Mouse (Mus musculus): Measurements from ENCODE around the gene Prdx6b. TPM values are rescaled to one million over a fixed set of nuclear protein-coding genes. Genes with fewer than 3 reads are reported as not detected.
A peak's percentile ranks its signal among the peaks of the same experiment; 100 is the strongest.

The Prdx6b gene
- polyA plus RNA-seq, 1 experiment: not detected

DNA sequence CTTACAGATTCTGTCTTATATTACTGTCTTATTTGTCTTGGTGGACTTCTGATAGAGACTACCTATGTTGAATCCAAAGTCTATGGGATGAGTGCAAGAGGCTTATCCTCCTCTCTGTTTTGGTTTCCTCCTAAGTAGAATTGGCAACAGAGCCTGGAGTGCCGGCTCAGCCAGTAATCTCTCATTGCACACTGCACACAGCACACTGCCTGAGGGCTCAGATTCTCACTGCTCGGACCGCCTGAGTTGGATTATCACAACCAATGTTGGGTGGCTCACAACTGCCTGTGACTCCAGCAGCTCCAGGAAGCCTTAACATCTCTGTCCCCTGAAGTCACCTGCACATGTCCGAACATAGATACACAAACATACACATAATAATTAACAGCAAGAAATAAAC is 19.1 kb downstream of the Prdx6b start:
- Histone ChIP-seq H3K36me3 (ENCODE audit: control insufficient read depth, insufficient read depth, low read length, poor library complexity, severe bottlenecking) (no peaks in the 10 kb centered on the region), H3K27ac (ENCODE audit: insufficient read depth, low read length) (no peak overlapping the region), H3K4me1 (ENCODE audit: control insufficient read depth, insufficient read depth, low read length) (no peaks in the 10 kb centered on the region), H3K27me3 (ENCODE audit: control insufficient read depth, insufficient read depth, low read length, poor library complexity, severe bottlenecking) (no peaks in the 10 kb centered on the region), H3K9me3 (replicated peaks; ENCODE audit: control insufficient read depth, insufficient read depth, low read length, poor library complexity, severe bottlenecking) (no peaks in the 10 kb centered on the region), H3K4me3 (ENCODE audit: low read depth, low read length) (no peak overlapping the region), H3K9ac (ENCODE audit: low read depth, poor library complexity, severe bottlenecking) (no peak overlapping the region)
- no peak for TF ChIP-seq EP300 (IDR thresholded peaks at IDR 0.05; ENCODE audit: insufficient read depth, low read depth, low read length)
- no peak for TF ChIP-seq POLR2A (IDR thresholded peaks at IDR 0.05; ENCODE audit: insufficient read depth, low read length)
- no peak for TF ChIP-seq CTCF (IDR thresholded peaks at IDR 0.05; ENCODE audit: low read depth, low read length)

DNA sequence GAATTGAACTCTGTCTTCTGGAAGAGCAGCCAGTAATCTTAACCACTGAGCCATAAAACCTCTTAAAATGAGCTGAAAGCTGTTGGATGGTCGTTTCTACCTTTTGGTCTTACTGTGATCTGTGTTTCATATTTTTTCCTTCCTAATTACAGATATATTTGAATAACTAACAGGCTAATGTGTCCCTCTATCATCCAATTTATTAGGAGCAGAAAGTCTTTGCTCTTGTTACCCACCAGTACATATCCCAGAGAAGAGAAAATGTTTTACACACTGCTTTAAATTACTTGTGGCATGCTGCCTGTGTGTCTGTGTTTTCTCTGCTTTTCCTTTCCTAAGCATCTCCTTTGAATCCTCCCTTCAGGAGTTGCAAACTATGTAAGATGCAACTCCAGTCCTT is 21.9 kb downstream of the Prdx6b start:
- Histone ChIP-seq H3K27me3 (ENCODE audit: control insufficient read depth, insufficient read depth, low read length, poor library complexity, severe bottlenecking) (no peaks in the 10 kb centered on the region), H3K4me1 (ENCODE audit: control insufficient read depth, insufficient read depth, low read length) (no peaks in the 10 kb centered on the region), H3K9ac (ENCODE audit: low read depth, poor library complexity, severe bottlenecking) (no peak overlapping the region), H3K4me3 (ENCODE audit: low read depth, low read length) (no peak overlapping the region), H3K9me3 (replicated peaks; ENCODE audit: control insufficient read depth, insufficient read depth, low read length, poor library complexity, severe bottlenecking) (no peaks in the 10 kb centered on the region), H3K27ac (ENCODE audit: insufficient read depth, low read length) (no peak overlapping the region), H3K36me3 (ENCODE audit: control insufficient read depth, insufficient read depth, low read length, poor library complexity, severe bottlenecking) (peaks cover 7% of the 10 kb centered on the region)
- TF ChIP-seq CTCF (IDR thresholded peaks at IDR 0.05; ENCODE audit: low read depth, low read length) (no peak), POLR2A (IDR thresholded peaks at IDR 0.05; ENCODE audit: insufficient read depth, low read length) (no peak), EP300 (IDR thresholded peaks at IDR 0.05; ENCODE audit: insufficient read depth, low read depth, low read length) (no peak)

DNA sequence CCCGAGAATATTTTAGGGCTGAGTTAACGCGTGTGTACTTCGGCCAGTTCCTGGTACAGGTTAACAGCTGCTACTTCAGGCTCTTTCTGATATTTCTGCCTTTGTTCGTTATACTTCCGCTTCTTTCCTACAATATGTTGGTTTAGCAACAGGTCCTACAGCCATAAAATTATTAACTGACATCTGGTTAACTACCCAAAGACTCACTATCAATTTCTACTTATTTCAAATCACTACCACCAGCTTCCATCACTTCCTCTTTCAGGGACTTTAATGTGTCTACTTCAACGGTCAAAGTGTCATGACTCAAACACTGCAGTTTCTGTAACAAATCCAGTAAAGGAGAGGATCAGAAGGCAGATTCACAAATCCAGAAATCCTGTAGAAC is 22.6 kb downstream of the Prdx6b start:
- peak overlapping the region; percentile 79; the same call in 1 of the 2 replicates for H3K9ac ChIP-seq (ENCODE audit: low read depth, poor library complexity, severe bottlenecking)
- no peak overlapping the region for H3K27ac ChIP-seq (ENCODE audit: insufficient read depth, low read length)

DNA sequence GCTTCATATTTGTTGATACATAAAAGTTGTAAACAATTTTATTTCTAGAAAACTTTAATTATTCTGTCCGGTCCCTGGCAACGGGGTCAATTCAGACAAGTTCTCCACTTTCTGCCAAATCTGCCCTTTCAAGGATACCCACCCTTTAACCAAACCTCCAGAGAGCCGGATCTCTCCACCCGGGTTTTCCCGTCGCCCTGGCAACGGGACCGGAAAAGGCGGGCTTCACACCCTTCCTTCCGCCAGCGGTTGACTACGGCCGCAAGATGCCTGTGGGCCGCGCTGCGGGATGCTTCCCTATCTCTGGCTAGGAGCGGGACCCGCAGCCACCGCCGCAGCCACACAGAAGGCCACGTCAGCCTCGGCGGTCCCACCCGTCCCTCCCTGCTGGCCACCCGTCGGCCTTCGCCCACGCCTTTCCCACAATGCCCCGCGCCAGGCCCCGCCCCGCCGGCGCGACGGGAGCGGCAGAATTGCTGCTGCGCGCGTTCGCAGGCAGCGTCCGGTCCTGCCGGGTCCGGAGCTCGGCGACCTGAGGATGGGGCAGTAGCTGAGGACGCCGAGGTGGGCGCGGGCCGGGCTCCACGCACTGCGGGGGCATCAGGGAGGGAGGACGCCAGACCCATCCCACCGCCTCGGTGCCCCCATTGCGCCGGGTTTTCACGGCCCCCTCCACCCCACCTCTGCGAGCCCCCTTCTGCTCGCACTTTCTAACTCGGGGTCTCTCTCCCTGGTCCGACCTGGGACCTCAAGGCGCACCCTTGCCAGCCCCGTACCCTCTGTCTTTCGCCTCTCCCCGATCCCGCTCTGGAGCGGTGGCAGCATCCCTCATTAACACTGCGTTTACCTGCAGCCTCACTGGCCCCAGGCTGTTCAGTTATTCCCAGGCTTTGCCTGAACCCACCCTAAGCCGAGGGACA is 23.2 kb downstream of the Prdx6b start, which contains the start of gene Dnajc10:
Gene Dnajc10 (plus strand): TSS at position 225 of the 920 bp plus-strand sequence.
- Histone ChIP-seq H3K36me3 (ENCODE audit: control insufficient read depth, insufficient read depth, low read length, poor library complexity, severe bottlenecking) (peaks cover 7% of the 10 kb centered on the region), H3K27me3 (ENCODE audit: control insufficient read depth, insufficient read depth, low read length, poor library complexity, severe bottlenecking) (no peaks in the 10 kb centered on the region), H3K27ac (ENCODE audit: insufficient read depth, low read length) (no peak within 1 kb of the TSS; the same call in 1 of the 2 replicates), H3K9me3 (replicated peaks; ENCODE audit: control insufficient read depth, insufficient read depth, low read length, poor library complexity, severe bottlenecking) (no peaks in the 10 kb centered on the region), H3K9ac (ENCODE audit: low read depth, poor library complexity, severe bottlenecking) (peak within 1 kb of the TSS; percentile 79), H3K4me1 (ENCODE audit: control insufficient read depth, insufficient read depth, low read length) (no peaks in the 10 kb centered on the region), H3K4me3 (ENCODE audit: low read depth, low read length) (peak within 1 kb of the TSS; percentile 65)
- TF ChIP-seq POLR2A (IDR thresholded peaks at IDR 0.05; ENCODE audit: insufficient read depth, low read length) (peak; percentile 18), CTCF (IDR thresholded peaks at IDR 0.05; ENCODE audit: low read depth, low read length) (no peak)

More for the DNA sequence above, 22.6 kb downstream of the Prdx6b start:
- Histone ChIP-seq H3K4me1 (ENCODE audit: control insufficient read depth, insufficient read depth, low read length) (no peaks in the 10 kb centered on the region), H3K4me3 (ENCODE audit: low read depth, low read length) (no peak overlapping the region), H3K27me3 (ENCODE audit: control insufficient read depth, insufficient read depth, low read length, poor library complexity, severe bottlenecking) (no peaks in the 10 kb centered on the region), H3K36me3 (ENCODE audit: control insufficient read depth, insufficient read depth, low read length, poor library complexity, severe bottlenecking) (peaks cover 7% of the 10 kb centered on the region), H3K9me3 (replicated peaks; ENCODE audit: control insufficient read depth, insufficient read depth, low read length, poor library complexity, severe bottlenecking) (no peaks in the 10 kb centered on the region)
- TF ChIP-seq EP300 (IDR thresholded peaks at IDR 0.05; ENCODE audit: insufficient read depth, low read depth, low read length) (no peak), CTCF (IDR thresholded peaks at IDR 0.05; ENCODE audit: low read depth, low read length) (no peak), POLR2A (IDR thresholded peaks at IDR 0.05; ENCODE audit: insufficient read depth, low read length) (no peak)

DNA sequence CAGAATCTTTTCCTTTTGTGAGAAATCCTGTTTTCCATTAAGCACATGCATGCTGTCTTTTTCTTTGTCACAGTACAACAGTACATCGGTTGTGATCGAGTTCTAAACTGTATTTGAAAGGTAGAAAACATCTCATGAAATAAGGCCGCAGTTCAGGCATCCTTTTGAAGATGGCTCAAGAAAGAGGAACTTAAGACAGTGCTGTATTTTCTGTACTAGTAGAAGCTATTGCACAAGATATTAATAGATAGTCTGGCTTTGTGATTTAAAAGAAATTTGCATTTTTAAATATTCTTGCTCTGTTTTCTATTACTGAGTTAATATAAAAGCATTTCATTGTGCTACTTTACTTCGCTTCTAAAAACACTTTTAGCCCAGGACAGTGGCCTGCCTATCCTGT is 30.6 kb downstream of the Prdx6b start:
- no peaks in the 10 kb centered on the region for H3K27me3 ChIP-seq (ENCODE audit: control insufficient read depth, insufficient read depth, low read length, poor library complexity, severe bottlenecking)
- no peak overlapping the region for H3K9ac ChIP-seq (ENCODE audit: low read depth, poor library complexity, severe bottlenecking)
- H3K9me3 ChIP-seq (replicated peaks; ENCODE audit: control insufficient read depth, insufficient read depth, low read length, poor library complexity, severe bottlenecking): no peaks in the 10 kb centered on the region
- no peak for TF ChIP-seq POLR2A (IDR thresholded peaks at IDR 0.05; ENCODE audit: insufficient read depth, low read length)
- no peak for TF ChIP-seq EP300 (IDR thresholded peaks at IDR 0.05; ENCODE audit: insufficient read depth, low read depth, low read length)
- TF ChIP-seq CTCF (IDR thresholded peaks at IDR 0.05; ENCODE audit: low read depth, low read length): no peak
- H3K36me3 ChIP-seq (ENCODE audit: control insufficient read depth, insufficient read depth, low read length, poor library complexity, severe bottlenecking): peaks cover 6% of the 10 kb centered on the region
- H3K27ac ChIP-seq (ENCODE audit: insufficient read depth, low read length): no peak overlapping the region
- no peaks in the 10 kb centered on the region for H3K4me1 ChIP-seq (ENCODE audit: control insufficient read depth, insufficient read depth, low read length)
- H3K4me3 ChIP-seq (ENCODE audit: low read depth, low read length): no peak overlapping the region

DNA sequence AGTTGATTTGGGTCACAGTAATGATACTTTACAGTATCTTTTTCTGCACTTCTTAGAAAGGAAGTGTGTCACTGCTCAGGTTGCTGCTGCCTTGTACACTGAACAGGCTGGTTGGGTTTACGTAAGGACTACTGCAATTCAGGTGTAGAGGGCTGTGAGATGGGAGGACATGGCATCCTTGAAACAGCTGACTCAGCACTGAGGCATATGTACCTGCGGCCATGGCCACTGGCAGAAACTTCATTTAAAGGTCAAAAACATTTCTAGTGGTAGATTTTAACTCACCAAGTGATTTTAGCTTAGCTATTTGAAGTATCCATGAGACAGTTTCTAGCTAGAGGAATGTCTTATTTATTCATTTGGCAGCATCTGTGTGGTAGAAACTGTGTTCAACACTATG is 33.5 kb downstream of the Prdx6b start:
- H3K4me1 ChIP-seq (ENCODE audit: control insufficient read depth, insufficient read depth, low read length): no peaks in the 10 kb centered on the region
- H3K27me3 ChIP-seq (ENCODE audit: control insufficient read depth, insufficient read depth, low read length, poor library complexity, severe bottlenecking): no peaks in the 10 kb centered on the region
- H3K4me3 ChIP-seq (ENCODE audit: low read depth, low read length): no peak overlapping the region
- H3K36me3 ChIP-seq (ENCODE audit: control insufficient read depth, insufficient read depth, low read length, poor library complexity, severe bottlenecking): peaks cover 5% of the 10 kb centered on the region
- H3K27ac ChIP-seq (ENCODE audit: insufficient read depth, low read length): no peak overlapping the region
- H3K9me3 ChIP-seq (replicated peaks; ENCODE audit: control insufficient read depth, insufficient read depth, low read length, poor library complexity, severe bottlenecking): no peaks in the 10 kb centered on the region
- no peak overlapping the region for H3K9ac ChIP-seq (ENCODE audit: low read depth, poor library complexity, severe bottlenecking)
- TF ChIP-seq POLR2A (IDR thresholded peaks at IDR 0.05; ENCODE audit: insufficient read depth, low read length): no peak
- TF ChIP-seq CTCF (IDR thresholded peaks at IDR 0.05; ENCODE audit: low read depth, low read length): no peak
- no peak for TF ChIP-seq EP300 (IDR thresholded peaks at IDR 0.05; ENCODE audit: insufficient read depth, low read depth, low read length)
